Mouse (Mus musculus) adrenal gland, postnatal 0 days (tissue): ENCODE results near the gene Cdkl4. TPM values are rescaled to one million over a fixed set of nuclear protein-coding genes. Genes with fewer than 3 reads are reported as not detected.

Source experiments
- polyA plus RNA-seq: library from polyadenylated mRNA; unstranded; fragments of >200 nt; fragmentation: Nextera tagmentation; extraction: Ambion mirVana; gene quantifications from 2 replicates; pipeline ENCODE4 v1.2.1, GENCODE M21; 2015

Cdkl4 gene
- polyA plus RNA-seq, result 0.08 and 0.20 TPM in 2 replicates

GRCm38 (mm10) chr17:80577639-80578038 is at the start of gene Cdkl4:
Gene Cdkl4 (minus strand): TSS chr17:80577813.

GRCm38 (mm10) chr17:80480031-80480854 is 97.4 kb downstream of the Cdkl4 start, which contains the start of gene Sos1:
Gene Sos1 (minus strand): TSS chr17:80480453.

Other genes starting within 250 kb of the Cdkl4 start
- 1.4 and 3.0 TPM in 2 replicates for gene Gm10190, start 204.3 kb downstream of the Cdkl4 start, polyA plus RNA-seq
- gene Sos1, start 97.4 kb downstream of the Cdkl4 start, polyA plus RNA-seq, result 3.7 and 4.1 TPM in 2 replicates
- gene Map4k3, start 150.7 kb upstream of the Cdkl4 start, polyA plus RNA-seq, result 10.8 and 14.8 TPM in 2 replicates